Mouse (Mus musculus): Measurements from ENCODE around the gene Astn1. TPM values are rescaled to one million over a fixed set of nuclear protein-coding genes. Genes with fewer than 3 reads are reported as not detected.

Gene Astn1
- total RNA-seq (2014; rRNA removed) (0.34 and 0.55 TPM in 2 replicates), polyA plus RNA-seq (2012; rRNA removed) (0.01 and 0.02 TPM in 2 replicates)

- WGBS, result 7% methylated on average over 2 of the region's 2 CpGs
- no peaks in the 10 kb centered on the region for H3K27me3 ChIP-seq (ENCODE audit: control insufficient read depth, insufficient read depth, low read length)
- H3K79me2 ChIP-seq (ENCODE audit: control insufficient read depth, insufficient read depth, low read length), result no peaks in the 10 kb centered on the region
- no peak within 1 kb of the TSS for H3K27ac ChIP-seq (replicated peaks; ENCODE audit: insufficient read depth, low read depth, low read length)
- no peaks in the 10 kb centered on the region for H3K36me3 ChIP-seq (ENCODE audit: control insufficient read depth, insufficient read depth, low read length)
- H3K4me1 ChIP-seq (ENCODE audit: control insufficient read depth, insufficient read depth, low read length), result no peaks in the 10 kb centered on the region
- no peak within 1 kb of the TSS for H3K4me3 ChIP-seq (ENCODE audit: insufficient read depth, low read depth, low read length)
- DNase-seq (ENCODE audit: extremely low read depth, low read depth, low spot score), result no peak
- TF ChIP-seq POLR2A (IDR thresholded peaks at IDR 0.05; ENCODE audit: extremely low read depth, insufficient read depth, low read length), result no peak
- no peak within 1 kb of the TSS for H3K9ac ChIP-seq (ENCODE audit: low read depth, low read length)
Observed at GRCm38 (mm10) chr1:158361964-158362291, at the start of gene Astn1. TSS of gene Astn1 (plus strand) at chr1:158362273.

GRCm38 (mm10) chr1:158323325-158323724, 38.7 kb upstream of the Astn1 start:
- Histone ChIP-seq H3K36me3 (ENCODE audit: control insufficient read depth, insufficient read depth, low read length) (no peaks in the 10 kb centered on the region), H3K27ac (replicated peaks; ENCODE audit: insufficient read depth, low read depth, low read length) (no peak overlapping the region), H3K27me3 (ENCODE audit: control insufficient read depth, insufficient read depth, low read length) (no peaks in the 10 kb centered on the region), H3K9ac (ENCODE audit: low read depth, low read length) (no peak overlapping the region), H3K79me2 (ENCODE audit: control insufficient read depth, insufficient read depth, low read length) (no peaks in the 10 kb centered on the region), H3K4me1 (ENCODE audit: control insufficient read depth, insufficient read depth, low read length) (no peaks in the 10 kb centered on the region), H3K4me3 (ENCODE audit: insufficient read depth, low read depth, low read length) (no peak overlapping the region)
- no peak for DNase-seq (ENCODE audit: extremely low read depth, low read depth, low spot score)
- TF ChIP-seq CTCF (IDR thresholded peaks at IDR 0.05; ENCODE audit: low read depth, low read length), result no peak
- TF ChIP-seq POLR2A (IDR thresholded peaks at IDR 0.05; ENCODE audit: extremely low read depth, insufficient read depth, low read length), result no peak
- 82% methylated on average over 6 of the region's 6 CpGs for WGBS

- TF ChIP-seq CTCF (IDR thresholded peaks at IDR 0.05; ENCODE audit: low read depth, low read length) (no peak), POLR2A (IDR thresholded peaks at IDR 0.05; ENCODE audit: extremely low read depth, insufficient read depth, low read length) (no peak)
- no peaks in the 10 kb centered on the region for H3K27me3 ChIP-seq (ENCODE audit: control insufficient read depth, insufficient read depth, low read length)
- no peak overlapping the region for H3K9ac ChIP-seq (ENCODE audit: low read depth, low read length)
- no peak overlapping the region for H3K4me3 ChIP-seq (ENCODE audit: insufficient read depth, low read depth, low read length)
- H3K79me2 ChIP-seq (ENCODE audit: control insufficient read depth, insufficient read depth, low read length), result no peaks in the 10 kb centered on the region
- H3K36me3 ChIP-seq (ENCODE audit: control insufficient read depth, insufficient read depth, low read length), result no peaks in the 10 kb centered on the region
- no peak for DNase-seq (ENCODE audit: extremely low read depth, low read depth, low spot score)
- no peak overlapping the region for H3K27ac ChIP-seq (replicated peaks; ENCODE audit: insufficient read depth, low read depth, low read length)
- 67% methylated on average over 5 of the region's 5 CpGs for WGBS
- H3K4me1 ChIP-seq (ENCODE audit: control insufficient read depth, insufficient read depth, low read length), result no peaks in the 10 kb centered on the region
Observed at GRCm38 (mm10) chr1:158328126-158328525, 33.9 kb upstream of the Astn1 start.

GRCm38 (mm10) chr1:158328839-158329238, 33.2 kb upstream of the Astn1 start:
- no peaks in the 10 kb centered on the region for H3K79me2 ChIP-seq (ENCODE audit: control insufficient read depth, insufficient read depth, low read length)
- H3K9ac ChIP-seq (ENCODE audit: low read depth, low read length), result no peak overlapping the region
- no peaks in the 10 kb centered on the region for H3K36me3 ChIP-seq (ENCODE audit: control insufficient read depth, insufficient read depth, low read length)
- H3K27me3 ChIP-seq (ENCODE audit: control insufficient read depth, insufficient read depth, low read length), result no peaks in the 10 kb centered on the region
- TF ChIP-seq POLR2A (IDR thresholded peaks at IDR 0.05; ENCODE audit: extremely low read depth, insufficient read depth, low read length), result no peak
- no peak for TF ChIP-seq CTCF (IDR thresholded peaks at IDR 0.05; ENCODE audit: low read depth, low read length)
- H3K4me3 ChIP-seq (ENCODE audit: insufficient read depth, low read depth, low read length), result no peak overlapping the region
- no peaks in the 10 kb centered on the region for H3K4me1 ChIP-seq (ENCODE audit: control insufficient read depth, insufficient read depth, low read length)
- 78% methylated on average over 2 of the region's 2 CpGs for WGBS
- no peak overlapping the region for H3K27ac ChIP-seq (replicated peaks; ENCODE audit: insufficient read depth, low read depth, low read length)
- no peak for DNase-seq (ENCODE audit: extremely low read depth, low read depth, low spot score)

GRCm38 (mm10) chr1:158343243-158343714, 18.8 kb upstream of the Astn1 start:
- TF ChIP-seq POLR2A (IDR thresholded peaks at IDR 0.05; ENCODE audit: extremely low read depth, insufficient read depth, low read length), result no peak
- no peak for TF ChIP-seq CTCF (IDR thresholded peaks at IDR 0.05; ENCODE audit: low read depth, low read length)
- WGBS, result 56% methylated on average over 6 of the region's 6 CpGs

GRCm38 (mm10) chr1:158353656-158354371, 8.3 kb upstream of the Astn1 start:
- peaks cover 5% of the 10 kb centered on the region for H3K27me3 ChIP-seq (ENCODE audit: control insufficient read depth, insufficient read depth, low read length)
- TF ChIP-seq CTCF (IDR thresholded peaks at IDR 0.05; ENCODE audit: low read depth, low read length) (no peak), POLR2A (IDR thresholded peaks at IDR 0.05; ENCODE audit: extremely low read depth, insufficient read depth, low read length) (no peak)
- no peak overlapping the region for H3K4me3 ChIP-seq (ENCODE audit: insufficient read depth, low read depth, low read length)
- no peak overlapping the region for H3K27ac ChIP-seq (replicated peaks; ENCODE audit: insufficient read depth, low read depth, low read length)
- no peak for DNase-seq (ENCODE audit: extremely low read depth, low read depth, low spot score)
- no peaks in the 10 kb centered on the region for H3K79me2 ChIP-seq (ENCODE audit: control insufficient read depth, insufficient read depth, low read length)
- H3K9ac ChIP-seq (ENCODE audit: low read depth, low read length), result no peak overlapping the region
- H3K4me1 ChIP-seq (ENCODE audit: control insufficient read depth, insufficient read depth, low read length), result peaks cover 9% of the 10 kb centered on the region
- 77% methylated on average over 5 of the region's 5 CpGs for WGBS
- no peaks in the 10 kb centered on the region for H3K36me3 ChIP-seq (ENCODE audit: control insufficient read depth, insufficient read depth, low read length)

More at GRCm38 (mm10) chr1:158343243-158343714, 18.8 kb upstream of the Astn1 start:
- H3K36me3 ChIP-seq (ENCODE audit: control insufficient read depth, insufficient read depth, low read length), result no peaks in the 10 kb centered on the region
- no peak overlapping the region for H3K27ac ChIP-seq (replicated peaks; ENCODE audit: insufficient read depth, low read depth, low read length)
- no peaks in the 10 kb centered on the region for H3K79me2 ChIP-seq (ENCODE audit: control insufficient read depth, insufficient read depth, low read length)
- no peak for DNase-seq (ENCODE audit: extremely low read depth, low read depth, low spot score)
- H3K4me1 ChIP-seq (ENCODE audit: control insufficient read depth, insufficient read depth, low read length), result no peaks in the 10 kb centered on the region
- no peaks in the 10 kb centered on the region for H3K27me3 ChIP-seq (ENCODE audit: control insufficient read depth, insufficient read depth, low read length)
- H3K4me3 ChIP-seq (ENCODE audit: insufficient read depth, low read depth, low read length), result no peak overlapping the region
- no peak overlapping the region for H3K9ac ChIP-seq (ENCODE audit: low read depth, low read length)
